Mouse (Mus musculus): ENCODE measurements around the gene Cops7a.

DNA sequence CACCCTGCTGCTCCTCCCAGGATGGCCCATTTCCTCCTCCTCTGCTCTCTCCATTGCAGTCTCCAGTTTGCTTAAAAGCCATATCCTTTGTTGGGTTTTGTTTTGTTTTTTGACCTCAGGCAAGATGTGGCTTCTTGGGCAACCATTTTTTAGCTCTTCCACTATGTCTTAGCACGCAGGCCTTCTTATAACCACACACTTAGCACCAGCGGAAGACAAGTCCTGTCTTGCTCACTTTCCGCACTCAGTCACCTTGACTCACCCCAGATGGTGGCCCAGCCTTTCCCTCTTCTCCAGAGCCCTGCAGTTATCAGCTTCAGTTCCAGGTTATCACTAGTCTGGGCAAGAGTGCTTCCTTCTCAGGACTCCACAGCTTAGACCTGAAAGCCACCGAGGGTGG lies 10.1 kb downstream of the Cops7a start:
- TF ChIP-seq POLR2A (IDR thresholded peaks at IDR 0.05; ENCODE audit: insufficient read length, low read depth): no peak
- no peak for TF ChIP-seq TCF3 (IDR thresholded peaks at IDR 0.05; ENCODE audit: insufficient read length, low read depth)
- TF ChIP-seq USF1 (IDR thresholded peaks at IDR 0.05; ENCODE audit: low read depth): no peak
- TF ChIP-seq TCF12 (IDR thresholded peaks at IDR 0.05; ENCODE audit: insufficient read depth, poor library complexity, severe bottlenecking): no peak
- TF ChIP-seq REST (IDR thresholded peaks at IDR 0.05; ENCODE audit: insufficient read depth, insufficient read length): no peak
- TF ChIP-seq MYOG (IDR thresholded peaks at IDR 0.05; ENCODE audit: control insufficient read depth in 1 of 3, insufficient read depth in 1 of 3, insufficient read length in 2 of 3, low read depth in 2 of 3): no peak
- no peak for TF ChIP-seq MAX (IDR thresholded peaks at IDR 0.05; ENCODE audit: low read depth)
- no peak for TF ChIP-seq CEBPB (IDR thresholded peaks at IDR 0.05; ENCODE audit: insufficient read depth, poor library complexity, severe bottlenecking)
- TF ChIP-seq MYOD1 (IDR thresholded peaks at IDR 0.05; ENCODE audit: control insufficient read depth in 1 of 3, insufficient read length in 2 of 3, low read depth in 2 of 3): no peak
